Mouse (Mus musculus): ENCODE data around the gene Zfp978.
"Not testable (repeated sequence)": the region's sequence is repeated elsewhere in the genome, so short reads cannot be mapped to it uniquely, and the experiment has no call there.

The Zfp978 gene

GRCm38 (mm10) chr4:147361003-147361402 is at the start of gene Zfp978:
TSS of gene Zfp978 (plus strand) at chr4:147361303.
- DNase-seq (ENCODE audit: low read depth) = not testable (repeated sequence)

DNA sequence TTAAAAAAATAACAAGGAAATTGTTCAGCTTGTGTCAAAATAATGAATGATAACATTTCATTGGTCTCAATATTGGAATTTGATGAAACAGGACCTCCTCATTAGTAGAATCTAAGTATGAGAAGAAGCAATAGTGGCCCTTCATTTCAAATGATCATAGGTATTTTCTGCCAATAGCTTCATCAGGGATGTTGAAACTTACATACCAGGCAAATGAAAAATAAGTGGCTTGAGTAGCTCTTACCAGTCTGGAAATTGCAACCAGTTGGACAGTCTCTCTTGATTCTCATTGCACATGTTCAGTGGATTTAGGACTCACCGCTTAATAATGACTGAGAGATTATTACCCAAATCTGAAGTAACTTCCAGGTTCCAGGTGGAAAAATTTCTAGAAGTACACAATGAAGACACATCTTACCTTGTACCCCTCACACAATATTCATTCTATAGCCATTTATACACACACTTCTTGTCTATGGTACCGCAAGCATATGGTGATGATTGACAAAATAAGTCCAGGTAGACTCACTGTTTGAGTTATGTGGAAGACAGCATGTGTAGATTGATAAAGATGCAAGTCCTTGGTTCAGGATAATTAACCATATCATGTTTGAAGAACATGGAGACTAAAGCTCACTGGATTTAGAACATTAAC is 25.9 kb upstream of the Zfp978 start:
- DNase-seq (ENCODE audit: low read depth) = not testable (repeated sequence)

DNA sequence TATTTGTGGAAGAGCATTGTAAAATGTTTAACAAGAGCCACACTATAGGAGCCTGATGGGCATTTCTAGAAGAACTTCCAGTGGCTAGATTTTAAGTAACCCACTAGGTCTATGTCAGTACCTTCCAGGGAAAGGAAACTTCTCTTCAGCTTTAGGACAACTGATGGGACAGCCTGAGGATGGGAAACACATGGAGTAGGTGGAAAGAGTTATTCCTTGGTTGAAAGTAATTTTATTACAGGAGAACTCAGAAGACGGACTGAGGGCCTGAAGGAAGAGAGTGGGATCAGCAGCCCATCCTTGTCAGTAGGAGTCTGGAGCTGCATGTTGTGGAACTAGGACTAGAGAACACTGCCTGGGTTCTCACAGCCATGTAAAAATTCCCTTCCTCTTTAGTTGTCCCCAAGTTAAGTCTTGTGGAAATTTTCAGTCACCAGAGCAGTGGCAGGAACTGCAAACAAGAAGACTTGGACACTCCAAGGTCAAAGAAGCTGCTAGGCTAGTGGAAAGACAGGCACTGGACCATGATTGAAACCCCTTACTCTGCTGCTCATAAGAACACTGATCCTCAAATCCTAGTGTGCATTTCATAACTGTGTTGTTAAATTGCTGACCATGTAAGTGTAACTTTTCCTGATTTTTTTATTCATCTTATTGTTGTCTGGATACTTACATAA is 25.3 kb upstream of the Zfp978 start:
- not testable (repeated sequence) for DNase-seq (ENCODE audit: low read depth)

DNA sequence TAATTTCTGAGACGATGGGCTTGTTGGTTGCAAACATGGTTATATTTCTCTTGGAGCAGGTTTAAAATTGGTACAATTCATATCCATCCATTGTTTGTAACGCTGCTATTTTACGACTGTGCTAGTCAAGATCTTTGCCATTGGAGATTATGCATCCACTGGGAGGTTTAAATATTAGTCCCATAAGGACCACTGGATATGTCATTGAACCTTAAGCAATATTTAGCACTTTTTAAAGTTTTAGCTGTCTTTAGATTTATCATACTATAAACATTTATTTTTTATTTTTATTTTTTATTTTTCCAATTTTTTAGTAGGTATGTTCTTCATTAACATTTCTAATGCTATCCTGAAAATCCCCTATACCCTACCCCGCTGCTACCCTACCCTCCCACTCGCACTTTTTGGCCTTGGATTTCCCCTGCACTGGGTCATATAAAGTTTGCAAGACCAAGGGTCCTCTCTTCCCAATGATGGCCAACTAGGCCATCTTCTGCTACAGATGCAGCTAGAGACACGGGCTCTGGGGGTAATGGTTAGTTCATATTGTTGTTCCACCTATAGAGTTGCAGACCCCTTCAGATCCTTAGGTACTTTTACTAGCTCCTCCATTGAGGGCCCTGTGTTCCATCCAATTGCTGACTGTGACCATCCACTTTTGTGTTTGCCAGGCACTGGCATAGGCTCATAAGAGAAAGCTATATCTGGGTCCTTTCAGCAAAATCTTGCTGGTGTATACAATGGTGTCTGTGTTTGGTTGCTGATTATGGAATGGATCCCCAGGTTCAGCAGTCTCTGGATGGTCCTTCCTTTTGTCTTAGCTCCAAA is 24.5 kb upstream of the Zfp978 start:
- not testable (repeated sequence) for DNase-seq (ENCODE audit: low read depth)

GRCm38 (mm10) chr4:147337520-147337919 is 23.6 kb upstream of the Zfp978 start:
- DNase-seq (ENCODE audit: low read depth) = not testable (repeated sequence)

DNA sequence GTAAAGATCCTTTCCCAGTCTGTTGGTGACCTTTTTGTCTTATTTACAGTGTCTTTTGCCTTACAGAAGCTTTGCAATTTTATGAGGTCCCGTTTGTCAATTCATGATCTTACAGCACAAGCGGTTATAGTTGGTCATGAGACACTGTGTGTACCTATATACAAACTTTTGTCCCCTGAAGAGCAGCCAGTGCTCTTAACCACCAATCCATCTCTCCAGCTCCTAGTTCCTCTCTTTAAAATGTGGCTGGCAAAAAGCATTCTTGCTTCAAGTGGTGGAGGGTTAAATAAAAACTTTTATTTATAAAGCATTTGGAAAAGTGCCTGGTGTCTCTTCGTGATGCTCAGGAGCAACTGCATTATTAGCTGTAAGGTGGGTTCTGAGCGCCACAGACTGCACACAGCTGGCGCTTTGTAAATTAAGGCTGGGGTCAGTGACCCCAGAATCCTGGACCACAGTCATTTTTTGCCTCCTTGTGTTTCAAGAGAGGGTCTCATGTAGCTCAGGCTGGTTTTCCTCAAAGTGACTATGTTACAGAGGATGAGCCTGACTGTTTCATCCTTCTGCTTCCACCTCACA is 23.0 kb upstream of the Zfp978 start:
- DNase-seq (ENCODE audit: low read depth) = no peak

DNA sequence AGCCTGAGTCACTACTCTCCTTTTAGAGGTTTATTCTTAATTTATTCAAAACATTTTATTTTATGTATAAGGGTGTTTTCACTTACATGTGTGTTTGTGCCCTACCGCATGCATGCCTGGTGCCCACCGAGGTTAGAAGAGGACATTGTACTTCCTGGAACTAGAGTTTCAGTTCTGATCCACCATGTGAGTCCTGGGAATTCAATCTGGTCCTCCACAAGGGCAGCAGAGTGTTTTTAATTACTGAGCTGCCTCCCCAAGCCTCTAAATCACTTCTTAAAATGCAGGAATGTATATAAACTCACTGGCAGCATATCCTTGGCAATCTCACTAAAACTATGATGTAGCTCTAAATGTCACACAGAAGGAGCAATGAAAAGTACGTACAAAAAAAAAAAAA is 22.4 kb upstream of the Zfp978 start:
- not testable (repeated sequence) for DNase-seq (ENCODE audit: low read depth)

GRCm38 (mm10) chr4:147339601-147340219 is 21.4 kb upstream of the Zfp978 start:
- DNase-seq (ENCODE audit: low read depth) = not testable (repeated sequence)

GRCm38 (mm10) chr4:147340236-147340635 is 20.9 kb upstream of the Zfp978 start:
- DNase-seq (ENCODE audit: low read depth) = not testable (repeated sequence)

DNA sequence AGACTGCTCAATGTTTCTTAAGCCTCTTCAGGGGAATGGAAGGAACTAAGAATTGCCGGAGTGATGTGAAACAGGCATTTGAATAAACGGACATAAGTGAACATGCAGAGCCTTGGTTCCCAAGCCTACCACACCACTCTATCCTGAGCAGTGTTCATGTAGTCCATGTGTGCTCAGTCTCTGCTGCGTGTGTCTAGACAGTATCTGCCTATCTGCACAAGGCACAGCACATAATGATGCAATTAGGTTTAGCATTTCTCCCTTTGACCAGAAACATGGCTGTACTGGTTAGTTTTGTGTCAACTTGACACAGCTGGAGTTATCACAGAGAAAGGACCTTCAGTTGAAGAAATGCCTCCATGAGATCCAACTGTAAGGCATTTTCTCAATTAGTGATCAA is 20.2 kb upstream of the Zfp978 start:
- DNase-seq (ENCODE audit: low read depth) = not testable (repeated sequence)

- DNase-seq (ENCODE audit: low read depth) = not testable (repeated sequence)
Observed at GRCm38 (mm10) chr4:147343042-147343908, 17.8 kb upstream of the Zfp978 start.

DNA sequence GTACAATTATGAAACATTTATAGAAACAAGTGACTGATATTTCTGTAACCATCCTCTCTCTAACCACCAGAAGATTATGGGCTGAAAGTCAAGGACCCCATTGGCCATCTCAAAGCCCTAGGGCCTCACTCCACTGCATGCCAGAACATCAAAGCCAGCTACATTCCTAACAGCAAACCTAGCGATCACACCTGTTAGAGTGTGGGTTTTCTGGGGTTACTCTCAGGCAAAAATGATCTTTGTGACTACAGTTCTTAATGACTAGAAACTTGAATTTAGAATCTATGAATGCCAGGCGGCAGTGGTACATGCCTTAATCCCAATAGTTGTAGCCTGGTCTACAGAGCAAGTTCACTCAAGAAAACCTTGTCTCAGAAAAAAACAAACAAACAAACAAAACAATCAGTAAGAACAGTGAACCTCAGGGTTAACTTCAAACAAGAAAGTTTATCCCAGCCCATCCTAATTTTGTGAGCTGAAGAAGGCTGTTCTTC is 16.0 kb upstream of the Zfp978 start:
- DNase-seq (ENCODE audit: low read depth) = not testable (repeated sequence)

- DNase-seq (ENCODE audit: low read depth) = not testable (repeated sequence)
Observed at GRCm38 (mm10) chr4:147346361-147347035, 14.6 kb upstream of the Zfp978 start.

GRCm38 (mm10) chr4:147347300-147347699 is 13.8 kb upstream of the Zfp978 start:
- DNase-seq (ENCODE audit: low read depth) = not testable (repeated sequence)

GRCm38 (mm10) chr4:147347880-147348279 is 13.2 kb upstream of the Zfp978 start:
- not testable (repeated sequence) for DNase-seq (ENCODE audit: low read depth)

DNA sequence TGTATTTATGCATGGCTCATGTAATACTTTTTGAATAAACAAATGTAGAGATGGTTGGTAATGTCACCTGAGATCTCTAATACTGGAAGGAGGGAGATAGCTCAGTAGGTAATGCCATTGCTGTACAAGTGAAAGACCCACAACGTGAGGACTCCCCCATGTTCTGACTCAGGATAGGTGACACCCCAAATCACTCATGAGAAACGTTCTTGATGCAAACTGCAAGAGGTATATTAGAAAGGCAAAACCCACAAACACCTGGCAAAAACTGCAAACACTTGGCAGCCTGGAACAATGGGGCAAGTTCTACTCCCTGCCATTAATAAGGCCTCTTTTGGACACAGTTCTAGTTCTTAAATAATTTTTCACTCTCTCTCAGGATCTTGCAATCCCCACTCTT is 12.7 kb upstream of the Zfp978 start:
- not testable (repeated sequence) for DNase-seq (ENCODE audit: low read depth)

GRCm38 (mm10) chr4:147348906-147349686 is 12.0 kb upstream of the Zfp978 start:
- not testable (repeated sequence) for DNase-seq (ENCODE audit: low read depth)

DNA sequence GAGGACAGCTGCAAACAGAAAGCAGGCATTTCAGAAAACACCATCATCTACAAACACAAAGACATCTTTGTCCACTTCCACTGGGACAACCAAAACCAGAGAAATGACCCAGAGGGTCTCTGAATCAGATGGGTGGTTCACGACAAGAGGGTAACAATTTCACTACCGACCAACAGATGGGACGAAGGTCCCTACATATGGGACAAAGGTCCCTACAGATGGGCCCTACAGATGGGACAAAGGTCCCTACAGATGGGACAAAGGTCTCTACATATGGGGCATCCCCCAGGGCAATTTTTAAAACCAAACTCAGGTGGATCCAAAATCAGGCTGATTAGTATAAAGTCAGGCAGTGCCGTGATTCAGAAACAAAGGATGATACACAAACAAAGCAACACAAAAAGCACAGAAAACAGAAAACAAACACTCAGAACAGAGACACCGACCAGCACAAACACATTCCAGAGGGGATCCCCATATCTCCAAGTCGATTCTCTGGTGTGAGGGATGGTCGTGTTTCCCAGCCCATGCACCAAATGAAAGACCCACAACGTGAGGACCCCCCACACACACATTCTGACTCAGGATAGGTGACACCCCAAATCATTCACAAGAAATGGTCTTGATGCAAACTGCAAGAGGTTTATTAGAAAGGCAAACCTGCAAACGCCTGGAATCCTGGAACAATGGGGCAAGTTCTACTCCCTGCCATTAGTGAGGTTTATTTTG is 11.3 kb upstream of the Zfp978 start:
- DNase-seq (ENCODE audit: low read depth) = not testable (repeated sequence)

Measured in c-Kit-positive CD71-negative TER-119-negative erythroid progenitor cells, embryonic 14.5 days (primary cell).